Mouse (Mus musculus): ENCODE data around the gene Tprg. TPM values are rescaled to one million over a fixed set of nuclear protein-coding genes. Genes with fewer than 3 reads are reported as not detected.
A peak's percentile ranks its signal among the peaks of the same experiment; 100 is the strongest.

Gene Tprg
- polyA plus RNA-seq, 1 experiment from 2014 or later: not detected

DNA sequence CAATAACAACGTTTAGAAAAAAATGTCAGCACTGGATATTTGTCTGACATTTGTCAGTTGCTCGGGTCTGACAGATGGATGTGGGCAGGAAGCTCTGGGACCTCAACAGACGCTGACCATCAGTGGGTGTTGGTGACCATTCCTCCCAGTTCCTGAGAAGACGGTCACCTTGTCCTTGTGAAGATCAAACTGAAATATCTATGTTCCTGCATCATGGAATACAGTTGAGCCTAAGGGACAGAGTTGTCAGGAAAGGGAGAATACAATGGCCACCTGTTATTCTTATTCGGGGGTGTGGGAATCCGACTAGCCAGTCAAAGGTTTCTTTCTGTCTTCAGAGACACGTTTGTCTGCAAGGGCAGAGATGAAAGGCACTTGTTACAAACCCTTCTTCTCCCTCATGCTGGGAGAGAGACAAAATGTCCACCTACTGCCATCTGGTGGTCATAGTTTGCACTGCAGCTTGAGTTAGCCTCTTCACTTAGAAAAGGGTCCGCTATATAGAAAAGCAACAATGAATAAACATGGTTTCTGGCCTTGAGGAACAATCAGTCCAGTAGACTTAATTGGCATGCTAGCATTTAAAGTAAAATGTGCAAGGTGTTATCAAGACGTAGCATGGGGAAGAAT, 23.0 kb upstream of the Tprg start:
- Histone ChIP-seq H3K4me2 (replicated peaks; ENCODE audit: low read depth, low read length) (no peak overlapping the region), H3K4me1 (ENCODE audit: insufficient read depth, low read length) (no peaks in the 10 kb centered on the region), H3K36me3 (ENCODE audit: insufficient read depth, low read length) (no peaks in the 10 kb centered on the region), H3K9ac (replicated peaks; ENCODE audit: low read length) (no peak overlapping the region), H3K27ac (ENCODE audit: low read length) (no peak overlapping the region), H3K4me3 (ENCODE audit: low read length) (no peak overlapping the region), H3K9me3 (ENCODE audit: low read length) (no peaks in the 10 kb centered on the region), H3K27me3 (ENCODE audit: insufficient read depth, low read length) (peaks cover 3% of the 10 kb centered on the region; the same call in 1 of the 2 replicates)
- 38% methylated on average over 9 of the region's 9 CpGs for WGBS
- ATAC-seq (ENCODE audit: low FRiP score, low TSS enrichment): 0 out of 2 replicates have a peak, but pooled peaks have one; percentile 35

GRCm38 (mm10) chr16:25265177-25265576, 21.4 kb upstream of the Tprg start:
- Histone ChIP-seq H3K4me3 (ENCODE audit: low read length) (no peak overlapping the region), H3K4me2 (replicated peaks; ENCODE audit: low read depth, low read length) (no peak overlapping the region), H3K9me3 (ENCODE audit: low read length) (no peaks in the 10 kb centered on the region), H3K36me3 (ENCODE audit: insufficient read depth, low read length) (no peaks in the 10 kb centered on the region), H3K27me3 (ENCODE audit: insufficient read depth, low read length) (peaks cover 3% of the 10 kb centered on the region; the same call in 1 of the 2 replicates), H3K27ac (ENCODE audit: low read length) (no peak overlapping the region), H3K9ac (replicated peaks; ENCODE audit: low read length) (no peak overlapping the region), H3K4me1 (ENCODE audit: insufficient read depth, low read length) (no peaks in the 10 kb centered on the region)
- no peak for ATAC-seq (ENCODE audit: low FRiP score, low TSS enrichment)
- 55% methylated on average over 11 of the region's 11 CpGs for WGBS

DNA sequence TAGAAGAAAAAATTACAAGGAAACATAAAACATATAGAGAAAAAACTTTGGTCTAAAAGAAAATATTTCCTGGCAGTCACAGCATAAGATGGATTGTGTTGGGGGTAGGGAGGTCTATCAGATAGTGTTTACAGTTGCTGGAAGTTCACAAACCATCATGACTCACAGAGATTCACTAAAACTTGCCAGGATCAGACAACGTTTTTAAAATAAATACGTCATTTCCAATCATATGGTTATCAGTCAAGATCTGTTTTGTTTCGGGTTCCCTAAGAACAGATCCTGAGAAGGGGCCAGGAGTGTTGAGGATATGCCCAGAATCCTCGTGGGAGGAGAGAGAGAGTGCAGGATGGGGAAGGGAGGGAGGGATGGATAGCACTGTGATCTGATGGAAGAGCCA, 18.3 kb upstream of the Tprg start:
- WGBS: 48% methylated on average over 4 of the region's 4 CpGs
- H3K4me1 ChIP-seq (ENCODE audit: insufficient read depth, low read length): no peaks in the 10 kb centered on the region
- H3K4me3 ChIP-seq (ENCODE audit: low read length): no peak overlapping the region
- ATAC-seq (ENCODE audit: low FRiP score, low TSS enrichment): no peak
- H3K27me3 ChIP-seq (ENCODE audit: insufficient read depth, low read length): peaks cover 3% of the 10 kb centered on the region; the same call in 1 of the 2 replicates
- H3K27ac ChIP-seq (ENCODE audit: low read length): no peak overlapping the region
- no peak overlapping the region for H3K9ac ChIP-seq (replicated peaks; ENCODE audit: low read length)
- H3K9me3 ChIP-seq (ENCODE audit: low read length): no peaks in the 10 kb centered on the region
- no peaks in the 10 kb centered on the region for H3K36me3 ChIP-seq (ENCODE audit: insufficient read depth, low read length)
- H3K4me2 ChIP-seq (replicated peaks; ENCODE audit: low read depth, low read length): no peak overlapping the region

DNA sequence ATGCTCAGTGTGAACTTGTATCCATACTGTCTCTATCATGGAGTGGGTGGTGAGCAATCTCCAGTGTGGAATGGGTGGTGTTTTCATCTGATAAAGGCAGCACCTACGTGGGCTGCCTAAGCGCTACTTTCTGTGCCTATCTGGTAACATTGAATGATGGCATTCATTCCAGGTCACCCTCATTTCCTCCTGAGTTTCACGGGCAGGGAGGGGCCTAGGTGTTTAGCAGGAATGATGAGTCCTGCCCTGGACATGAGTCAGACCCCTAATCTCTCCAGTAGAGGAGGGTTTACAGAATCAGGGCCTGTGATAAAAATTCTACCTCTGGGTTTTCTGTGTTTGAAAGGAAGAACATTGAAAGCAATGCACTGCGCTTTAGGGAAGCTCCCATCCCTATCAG, 4.1 kb upstream of the Tprg start:
- H3K4me1 ChIP-seq (ENCODE audit: insufficient read depth, low read length): no peaks in the 10 kb centered on the region
- H3K4me2 ChIP-seq (replicated peaks; ENCODE audit: low read depth, low read length): no peak overlapping the region
- H3K9ac ChIP-seq (replicated peaks; ENCODE audit: low read length): no peak overlapping the region
- no peak for ATAC-seq (ENCODE audit: low FRiP score, low TSS enrichment)
- WGBS: 75% methylated on average over 4 of the region's 4 CpGs
- H3K36me3 ChIP-seq (ENCODE audit: insufficient read depth, low read length): no peaks in the 10 kb centered on the region
- H3K4me3 ChIP-seq (ENCODE audit: low read length): no peak overlapping the region
- no peak overlapping the region for H3K27ac ChIP-seq (ENCODE audit: low read length)
- H3K9me3 ChIP-seq (ENCODE audit: low read length): no peaks in the 10 kb centered on the region
- no peaks in the 10 kb centered on the region for H3K27me3 ChIP-seq (ENCODE audit: insufficient read depth, low read length)

DNA sequence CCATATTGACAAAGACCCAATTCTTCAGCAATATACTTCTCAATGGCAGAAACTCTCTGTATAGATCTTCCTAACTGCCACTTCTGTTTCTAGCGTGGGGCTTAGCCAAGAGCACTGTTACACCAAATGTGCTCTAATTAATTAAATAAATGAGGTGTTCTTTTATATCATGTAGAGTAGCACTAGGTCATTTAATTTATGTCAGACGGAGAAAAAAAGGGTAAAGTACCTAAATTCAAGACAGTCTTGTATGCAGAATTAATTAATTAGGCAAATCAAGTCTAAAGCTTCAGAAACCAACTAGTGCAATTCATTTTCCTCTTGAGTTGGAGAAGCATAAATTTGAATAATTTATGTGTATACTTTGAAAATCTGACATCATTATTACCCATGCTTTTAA, 7.1 kb downstream of the Tprg start:
- H3K4me2 ChIP-seq (replicated peaks; ENCODE audit: low read depth, low read length): no peak overlapping the region
- no peak overlapping the region for H3K4me3 ChIP-seq (ENCODE audit: low read length)
- no peaks in the 10 kb centered on the region for H3K9me3 ChIP-seq (ENCODE audit: low read length)
- no peak overlapping the region for H3K27ac ChIP-seq (ENCODE audit: low read length)
- no peak for ATAC-seq (ENCODE audit: low FRiP score, low TSS enrichment)
- H3K4me1 ChIP-seq (ENCODE audit: insufficient read depth, low read length): peaks cover 3% of the 10 kb centered on the region; the same call in 1 of the 2 replicates
- WGBS: 79% methylated on average over 2 of the region's 2 CpGs
- no peaks in the 10 kb centered on the region for H3K36me3 ChIP-seq (ENCODE audit: insufficient read depth, low read length)
- no peak overlapping the region for H3K9ac ChIP-seq (replicated peaks; ENCODE audit: low read length)
- H3K27me3 ChIP-seq (ENCODE audit: insufficient read depth, low read length): no peaks in the 10 kb centered on the region

GRCm38 (mm10) chr16:25295546-25295945, 8.9 kb downstream of the Tprg start:
- no peak overlapping the region for H3K4me3 ChIP-seq (ENCODE audit: low read length)
- no peaks in the 10 kb centered on the region for H3K36me3 ChIP-seq (ENCODE audit: insufficient read depth, low read length)
- no peaks in the 10 kb centered on the region for H3K9me3 ChIP-seq (ENCODE audit: low read length)
- 85% methylated on average over 11 of the region's 11 CpGs for WGBS
- no peaks in the 10 kb centered on the region for H3K27me3 ChIP-seq (ENCODE audit: insufficient read depth, low read length)
- no peak overlapping the region for H3K27ac ChIP-seq (ENCODE audit: low read length)
- H3K4me1 ChIP-seq (ENCODE audit: insufficient read depth, low read length): peaks cover 3% of the 10 kb centered on the region; the same call in 1 of the 2 replicates
- H3K4me2 ChIP-seq (replicated peaks; ENCODE audit: low read depth, low read length): no peak overlapping the region
- ATAC-seq (ENCODE audit: low FRiP score, low TSS enrichment): no peak
- no peak overlapping the region for H3K9ac ChIP-seq (replicated peaks; ENCODE audit: low read length)

GRCm38 (mm10) chr16:25296746-25297145, 10.1 kb downstream of the Tprg start:
- no peak overlapping the region for H3K27ac ChIP-seq (ENCODE audit: low read length)
- peaks cover 3% of the 10 kb centered on the region; the same call in 1 of the 2 replicates for H3K4me1 ChIP-seq (ENCODE audit: insufficient read depth, low read length)
- H3K9me3 ChIP-seq (ENCODE audit: low read length): no peaks in the 10 kb centered on the region
- no peak overlapping the region for H3K9ac ChIP-seq (replicated peaks; ENCODE audit: low read length)
- WGBS: 91% methylated on average over 5 of the region's 5 CpGs
- H3K36me3 ChIP-seq (ENCODE audit: insufficient read depth, low read length): no peaks in the 10 kb centered on the region
- no peak overlapping the region for H3K4me3 ChIP-seq (ENCODE audit: low read length)
- H3K27me3 ChIP-seq (ENCODE audit: insufficient read depth, low read length): no peaks in the 10 kb centered on the region
- no peak overlapping the region for H3K4me2 ChIP-seq (replicated peaks; ENCODE audit: low read depth, low read length)
- ATAC-seq (ENCODE audit: low FRiP score, low TSS enrichment): no peak

DNA sequence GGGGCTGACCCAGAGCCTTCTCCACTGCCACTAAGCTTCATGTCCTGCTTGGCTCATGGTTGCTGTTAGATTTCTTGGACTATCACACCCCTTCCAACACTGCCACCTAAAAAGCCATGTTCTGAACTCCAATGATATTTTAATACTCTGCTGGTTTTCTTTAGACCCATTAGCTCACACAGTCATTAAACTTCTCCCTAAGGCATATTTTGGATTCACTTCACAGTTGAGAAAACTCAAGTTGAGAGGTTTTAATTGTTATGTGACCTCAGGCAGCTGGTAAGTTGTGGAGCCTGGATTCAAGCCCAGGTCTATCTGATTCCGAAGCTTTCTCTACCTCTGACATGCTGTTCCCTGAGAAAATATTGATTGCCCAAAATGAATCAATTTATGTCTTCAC, 11.6 kb downstream of the Tprg start:
- Histone ChIP-seq H3K4me2 (replicated peaks; ENCODE audit: low read depth, low read length) (no peak overlapping the region), H3K4me1 (ENCODE audit: insufficient read depth, low read length) (peaks cover 3% of the 10 kb centered on the region; the same call in 1 of the 2 replicates), H3K27me3 (ENCODE audit: insufficient read depth, low read length) (no peaks in the 10 kb centered on the region), H3K4me3 (ENCODE audit: low read length) (no peak overlapping the region), H3K36me3 (ENCODE audit: insufficient read depth, low read length) (no peaks in the 10 kb centered on the region), H3K9me3 (ENCODE audit: low read length) (no peaks in the 10 kb centered on the region), H3K9ac (replicated peaks; ENCODE audit: low read length) (no peak overlapping the region), H3K27ac (ENCODE audit: low read length) (no peak overlapping the region)
- no peak for ATAC-seq (ENCODE audit: low FRiP score, low TSS enrichment)
- WGBS: 56% methylated on average over 1 of the region's 1 CpGs

- ATAC-seq (ENCODE audit: low FRiP score, low TSS enrichment): no peak
Measured at GRCm38 (mm10) chr16:25302616-25303015, 16.0 kb downstream of the Tprg start.

GRCm38 (mm10) chr16:25314006-25314405, 27.4 kb downstream of the Tprg start:
- WGBS: 72% methylated on average over 5 of the region's 5 CpGs
- no peak overlapping the region for H3K4me2 ChIP-seq (replicated peaks; ENCODE audit: low read depth, low read length)
- no peak for ATAC-seq (ENCODE audit: low FRiP score, low TSS enrichment)
- H3K4me3 ChIP-seq (ENCODE audit: low read length): no peak overlapping the region
- H3K27ac ChIP-seq (ENCODE audit: low read length): no peak overlapping the region
- H3K4me1 ChIP-seq (ENCODE audit: insufficient read depth, low read length): no peaks in the 10 kb centered on the region
- H3K27me3 ChIP-seq (ENCODE audit: insufficient read depth, low read length): no peaks in the 10 kb centered on the region
- H3K9ac ChIP-seq (replicated peaks; ENCODE audit: low read length): no peak overlapping the region
- H3K36me3 ChIP-seq (ENCODE audit: insufficient read depth, low read length): no peaks in the 10 kb centered on the region
- H3K9me3 ChIP-seq (ENCODE audit: low read length): no peaks in the 10 kb centered on the region

More at GRCm38 (mm10) chr16:25302616-25303015, 16.0 kb downstream of the Tprg start:
- Histone ChIP-seq H3K9ac (replicated peaks; ENCODE audit: low read length) (no peak overlapping the region), H3K4me3 (ENCODE audit: low read length) (no peak overlapping the region), H3K36me3 (ENCODE audit: insufficient read depth, low read length) (no peaks in the 10 kb centered on the region), H3K9me3 (ENCODE audit: low read length) (no peaks in the 10 kb centered on the region), H3K27me3 (ENCODE audit: insufficient read depth, low read length) (no peaks in the 10 kb centered on the region), H3K4me2 (replicated peaks; ENCODE audit: low read depth, low read length) (no peak overlapping the region), H3K27ac (ENCODE audit: low read length) (no peak overlapping the region), H3K4me1 (ENCODE audit: insufficient read depth, low read length) (peaks cover 3% of the 10 kb centered on the region; the same call in 1 of the 2 replicates)
- 92% methylated on average over 4 of the region's 4 CpGs for WGBS
